Mouse (Mus musculus) E14TG2a.4 (cell line): Measurements from ENCODE around the gene Tlx2.

Experiments
- H3K27me3 ChIP-seq: 2 replicates; pipeline ENCODE4 v1.6.1; 2014; ENCODE audit warnings: low read length, control low read depth; ENCODE audit not compliant: insufficient read depth
- H3K36me3 ChIP-seq: 2 replicates; pipeline ENCODE4 v1.6.1; 2014; ENCODE audit warnings: low read length, control low read depth; ENCODE audit not compliant: insufficient read depth
- H3K4me1 ChIP-seq: replicated peaks from 2 replicates; pipeline ENCODE4 v1.6.1; 2014; ENCODE audit warnings: low read depth, low read length, control low read depth
- H3K4me3 ChIP-seq: replicated peaks from 2 replicates; pipeline ENCODE4 v1.5.1; 2014; ENCODE audit warnings: mild to moderate bottlenecking, low read length
- H3K9me3 ChIP-seq: 2 replicates; pipeline ENCODE4 v1.6.1; 2014; ENCODE audit warnings: low read length, control low read depth
- CTCF ChIP-seq: conservative IDR thresholded peaks from 2 replicates; pipeline ENCODE4 v1.5.1; 2014; ENCODE audit warnings: low read length
- NANOG ChIP-seq: IDR thresholded peaks from 2 replicates; pipeline ENCODE4 v1.6.1; 2014; ENCODE audit warnings: borderline replicate concordance, low read length, mixed read lengths
- POU5F1 ChIP-seq: IDR thresholded peaks from 2 replicates; pipeline ENCODE4 v1.6.1; 2014; ENCODE audit warnings: low read length, borderline replicate concordance

Tlx2 gene

DNA sequence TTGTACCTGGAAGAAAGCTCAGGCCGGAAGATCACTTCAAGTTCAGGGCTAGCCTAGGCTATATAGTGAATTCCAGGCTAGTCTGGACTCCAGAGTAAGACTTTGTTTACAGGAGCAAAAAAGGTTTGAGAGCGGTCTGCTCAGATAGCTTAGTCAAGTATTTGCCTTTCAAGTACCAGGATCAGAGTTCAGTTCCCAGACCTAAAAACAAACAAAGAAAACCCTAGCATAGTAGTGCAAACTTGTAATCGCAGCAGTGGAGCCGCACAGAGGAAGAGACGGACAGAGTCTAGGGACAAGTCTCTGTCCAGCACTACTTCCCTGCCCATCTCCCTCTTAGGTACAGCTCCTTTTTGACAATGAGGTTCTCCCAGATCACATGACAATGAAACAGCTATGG is 10.1 kb upstream of the Tlx2 start:
- Histone ChIP-seq H3K27me3 (peaks cover 43% of the 10 kb centered on the region), H3K4me3 (no peak overlapping the region), H3K9me3 (no peaks in the 10 kb centered on the region), H3K36me3 (peaks cover 34% of the 10 kb centered on the region), H3K4me1 (peaks cover 21% of the 10 kb centered on the region)
- TF ChIP-seq NANOG (no peak), POU5F1 (no peak), CTCF (no peak)

DNA sequence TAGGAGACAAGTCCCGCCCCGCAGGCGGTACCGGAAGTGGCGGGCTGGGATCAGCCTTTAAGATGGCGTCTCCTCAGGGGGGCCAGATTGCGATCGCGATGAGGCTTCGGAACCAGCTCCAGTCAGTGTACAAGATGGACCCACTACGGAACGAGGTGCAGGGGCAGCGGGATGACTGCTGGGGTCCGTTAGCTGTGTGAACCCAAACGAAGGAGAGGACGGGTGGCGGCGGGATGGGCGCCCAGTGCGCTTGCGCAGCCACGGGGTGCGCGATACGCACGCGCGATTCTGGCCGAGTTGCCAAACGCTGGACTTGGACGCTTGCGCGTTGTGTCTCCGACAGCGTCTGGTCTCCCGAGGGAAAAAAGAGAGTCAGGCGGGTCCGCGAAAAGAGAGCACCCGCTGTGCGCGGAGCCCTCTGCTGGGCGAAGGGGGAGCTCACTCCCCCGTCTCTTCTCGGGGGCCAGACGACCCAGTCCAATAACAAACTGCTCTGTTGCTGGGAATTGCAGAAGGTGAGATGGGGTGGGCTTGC is 8.3 kb upstream of the Tlx2 start:
- peaks cover 21% of the 10 kb centered on the region for H3K4me1 ChIP-seq
- TF ChIP-seq CTCF: peak; percentile 10; the same call in 1 of the 2 replicates
- no peak for TF ChIP-seq NANOG

DNA sequence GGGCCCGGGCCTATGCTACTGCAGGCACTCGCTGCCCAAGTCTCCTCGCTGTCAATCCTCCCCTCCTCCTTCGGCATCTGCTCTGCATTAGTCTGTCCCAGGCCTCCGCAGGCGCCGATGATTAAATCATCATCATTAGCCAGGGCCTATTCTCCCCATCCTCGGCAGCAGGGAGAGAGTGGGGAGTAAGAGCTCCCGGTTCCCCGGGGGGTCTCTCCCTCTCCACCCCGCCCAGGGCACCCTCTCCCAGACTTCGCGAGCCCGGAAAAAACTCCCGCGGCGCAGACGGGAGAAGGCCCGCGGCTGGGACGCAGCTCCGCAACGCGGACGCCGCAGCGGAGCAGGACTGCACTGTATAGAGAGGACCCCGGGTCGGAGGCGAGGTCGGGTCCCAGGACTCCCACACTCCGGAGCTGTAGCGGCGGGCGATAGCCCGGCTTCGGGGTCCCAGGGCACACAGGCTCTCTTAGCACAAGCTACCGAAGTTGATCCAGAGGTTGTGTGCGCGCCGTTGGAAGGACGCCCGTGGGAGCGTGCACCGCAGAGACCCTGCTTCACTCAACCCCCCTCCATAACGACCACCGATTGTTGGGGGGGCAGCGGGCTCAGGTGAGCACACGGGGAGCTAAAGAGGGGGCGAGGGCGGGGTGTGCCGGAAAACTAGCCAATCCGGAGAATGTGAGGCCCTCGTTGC is 7.7 kb upstream of the Tlx2 start, which contains the start of gene Pcgf1:
Gene Pcgf1 (plus strand): TSS at position 240 of the 694 bp plus-strand sequence.
- peak within 1 kb of the TSS; percentile 94 for H3K4me3 ChIP-seq
- peaks cover 32% of the 10 kb centered on the region for H3K36me3 ChIP-seq
- peaks cover 21% of the 10 kb centered on the region for H3K4me1 ChIP-seq
- H3K9me3 ChIP-seq: no peaks in the 10 kb centered on the region
- H3K27me3 ChIP-seq: peaks cover 38% of the 10 kb centered on the region
- TF ChIP-seq CTCF: no peak

More for the DNA sequence above, 8.3 kb upstream of the Tlx2 start:
- H3K36me3 ChIP-seq: peaks cover 34% of the 10 kb centered on the region
- peak overlapping the region; percentile 94 for H3K4me3 ChIP-seq
- no peaks in the 10 kb centered on the region for H3K9me3 ChIP-seq
- peaks cover 39% of the 10 kb centered on the region for H3K27me3 ChIP-seq

DNA sequence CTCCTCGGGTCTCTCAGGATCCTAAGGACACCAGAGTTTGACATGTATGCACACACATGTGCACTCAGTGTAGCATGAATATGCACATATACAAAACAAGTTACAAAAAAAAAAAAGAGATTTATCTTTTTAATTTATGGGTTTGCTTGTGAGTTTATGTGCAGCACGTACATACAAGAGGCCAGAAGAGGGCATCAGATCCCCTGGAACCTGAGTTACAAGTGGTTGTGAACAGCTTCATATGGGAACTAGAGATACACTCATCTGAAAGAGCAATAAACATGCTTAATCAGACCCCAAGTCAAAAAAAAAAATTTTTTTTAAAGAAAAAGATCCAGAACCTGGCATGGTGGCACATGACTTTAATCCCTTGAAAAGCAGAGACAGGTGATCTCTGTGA is 4.9 kb upstream of the Tlx2 start:
- TF ChIP-seq POU5F1 (no peak), CTCF (no peak), NANOG (no peak)
- peaks cover 62% of the 10 kb centered on the region for H3K27me3 ChIP-seq
- H3K36me3 ChIP-seq: peaks cover 7% of the 10 kb centered on the region
- no peak overlapping the region for H3K4me3 ChIP-seq
- H3K9me3 ChIP-seq: no peaks in the 10 kb centered on the region
- H3K4me1 ChIP-seq: peaks cover 41% of the 10 kb centered on the region

DNA sequence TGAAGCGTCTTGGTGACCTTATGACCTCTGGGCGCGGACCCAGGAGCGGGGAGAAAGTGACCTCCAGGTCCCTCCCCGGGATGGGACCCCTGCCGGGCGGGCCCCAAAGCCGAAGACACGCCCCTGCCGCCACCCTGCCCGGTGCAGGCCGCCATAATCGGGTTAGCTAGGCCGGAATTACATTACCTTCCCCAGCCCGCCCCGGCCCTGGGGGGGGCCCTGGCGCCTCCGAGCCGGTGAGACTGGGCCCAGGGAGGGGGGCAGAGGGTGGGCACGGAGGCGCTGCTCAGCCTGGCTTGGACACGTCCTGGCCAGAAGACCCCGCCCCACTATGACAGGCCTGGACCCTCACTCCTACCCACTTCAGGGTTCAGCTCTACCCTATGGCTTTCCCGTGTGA is 1.1 kb upstream of the Tlx2 start:
- TF ChIP-seq POU5F1 (no peak), CTCF (no peak), NANOG (no peak)
- Histone ChIP-seq H3K4me3 (peak overlapping the region; percentile 70), H3K4me1 (peaks cover 50% of the 10 kb centered on the region), H3K36me3 (no peaks in the 10 kb centered on the region), H3K27me3 (peaks cover 90% of the 10 kb centered on the region), H3K9me3 (no peaks in the 10 kb centered on the region)

DNA sequence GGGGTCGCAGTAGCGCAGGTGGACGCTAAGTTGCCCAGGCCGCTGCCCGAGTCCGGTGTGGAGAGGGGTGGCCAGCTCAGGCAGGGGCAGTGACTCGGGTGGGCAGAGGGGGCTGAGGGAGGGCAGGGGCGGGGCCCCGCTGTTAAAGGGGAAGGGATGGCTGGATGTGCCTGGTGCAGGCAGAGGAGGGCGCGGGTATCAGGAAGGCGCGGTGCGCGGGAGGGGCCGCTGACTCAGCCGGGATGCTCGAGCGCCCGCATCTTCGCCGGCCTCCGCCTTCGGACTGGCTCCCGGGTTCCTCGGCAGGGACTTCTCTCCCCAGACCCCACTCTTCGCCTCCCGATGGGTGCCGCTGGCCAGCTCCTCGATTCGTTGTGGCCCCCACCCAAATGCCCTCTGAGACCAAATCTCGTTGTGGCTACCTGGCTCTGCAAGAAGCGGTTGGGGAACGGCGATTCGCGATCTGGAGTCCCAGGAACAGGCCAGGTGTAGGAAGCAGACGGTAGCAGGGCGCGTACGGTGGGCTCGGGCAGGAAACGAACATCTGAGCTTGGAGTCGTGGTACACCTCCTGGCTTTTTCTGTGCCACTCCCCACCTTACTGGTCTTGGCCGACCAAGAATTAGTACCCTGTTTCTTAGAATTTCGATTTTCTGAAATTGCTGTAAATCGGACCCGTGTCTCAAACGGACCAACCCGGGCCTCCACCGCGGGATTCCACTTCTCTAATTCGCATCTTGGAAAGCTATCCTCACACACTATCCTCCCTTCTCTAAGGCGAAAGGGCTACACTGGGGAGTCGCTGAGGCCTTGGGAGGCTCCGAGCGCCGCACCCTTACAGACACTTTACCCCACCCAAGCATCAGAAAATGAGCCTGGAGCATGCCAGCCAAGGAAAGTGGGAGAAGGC is 472 bp upstream of the Tlx2 start:
- peaks cover 56% of the 10 kb centered on the region for H3K4me1 ChIP-seq
- H3K4me3 ChIP-seq: peak overlapping the region; percentile 70
- H3K9me3 ChIP-seq: no peaks in the 10 kb centered on the region
- no peaks in the 10 kb centered on the region for H3K36me3 ChIP-seq
- TF ChIP-seq POU5F1 (no peak), CTCF (no peak), NANOG (no peak)
- H3K27me3 ChIP-seq: peaks cover 90% of the 10 kb centered on the region

DNA sequence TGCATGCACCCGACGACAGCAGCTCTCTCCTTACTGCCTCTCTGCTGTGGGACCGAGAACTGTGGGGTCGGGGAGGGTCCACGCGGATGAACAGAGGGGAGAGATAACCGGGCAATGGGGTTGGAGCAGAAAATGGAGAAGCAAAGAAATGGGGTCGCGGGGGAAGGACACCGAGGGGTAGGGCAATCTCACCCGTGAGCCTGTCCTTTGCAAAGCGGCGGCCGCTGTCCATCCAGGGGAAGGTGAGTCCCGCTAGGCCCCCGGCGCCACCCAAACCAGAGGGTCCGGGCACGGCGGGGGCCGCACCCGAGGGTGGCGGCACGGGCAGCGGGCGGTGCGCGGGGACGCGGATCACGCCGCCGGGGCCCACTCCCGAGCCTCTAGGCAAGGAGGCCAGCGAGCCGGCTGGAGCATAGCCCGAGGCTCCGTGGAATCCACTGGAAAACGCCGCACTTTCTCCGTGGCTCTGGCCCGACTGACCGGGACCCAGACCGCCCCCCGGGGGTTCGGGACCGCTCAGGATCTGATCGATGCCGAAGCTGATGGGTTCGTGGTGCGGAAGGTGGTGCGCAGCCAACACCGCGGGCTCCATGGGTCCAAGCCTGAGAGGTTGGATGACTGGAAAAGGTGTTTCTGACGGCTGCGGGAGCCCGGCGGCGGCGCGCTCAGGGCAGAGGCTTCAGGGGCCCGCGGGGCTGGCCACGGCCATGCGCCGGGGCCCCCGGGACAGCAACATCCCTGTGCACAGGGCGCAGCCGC is 426 bp downstream of the Tlx2 start:
- Histone ChIP-seq H3K9me3 (no peaks in the 10 kb centered on the region), H3K4me1 (peaks cover 61% of the 10 kb centered on the region), H3K4me3 (peak overlapping the region; percentile 70), H3K36me3 (no peaks in the 10 kb centered on the region), H3K27me3 (peaks cover 96% of the 10 kb centered on the region)
- TF ChIP-seq POU5F1: no peak
- no peak for TF ChIP-seq CTCF
- no peak for TF ChIP-seq NANOG
